Mouse (Mus musculus) embryonic facial prominence, embryonic 12.5 days (tissue): ENCODE measurements around the gene Galnt7. TPM values are rescaled to one million over a fixed set of nuclear protein-coding genes. Genes with fewer than 3 reads are reported as not detected.

Source experiments
- ATAC-seq: fragments of 200-750 bp; cut with Nextera tagmentation; 2 replicates; pipeline ENCODE4 v1.8.0; 2017; ENCODE audit not compliant: insufficient number of reproducible peaks, insufficient read depth, low FRiP score, low TSS enrichment
- H3K27ac ChIP-seq: fragments of 300-500 bp; sonication (generic); 2 replicates; pipeline ENCODE4 v1.5.1; 2016; ENCODE audit warnings: mild to moderate bottlenecking
- H3K27me3 ChIP-seq: fragments of 300-500 bp; sonication (generic); 2 replicates; pipeline ENCODE4 v1.6.1; 2016; ENCODE audit warnings: mild to moderate bottlenecking, moderate library complexity
- H3K36me3 ChIP-seq: fragments of 300-500 bp; sonication (generic); 2 replicates; pipeline ENCODE4 v1.6.1; 2016; ENCODE audit warnings: mild to moderate bottlenecking
- H3K4me1 ChIP-seq: fragments of 300-500 bp; sonication (generic); 2 replicates; pipeline ENCODE4 v1.6.1; 2016
- H3K4me2 ChIP-seq: fragments of 300-500 bp; sonication (generic); replicated peaks from 2 replicates; pipeline ENCODE4 v1.6.1; 2016; ENCODE audit warnings: mild to moderate bottlenecking, moderate library complexity
- H3K4me3 ChIP-seq: fragments of 300-500 bp; sonication (generic); 2 replicates; pipeline ENCODE4 v1.5.1; 2016; ENCODE audit warnings: mild to moderate bottlenecking
- H3K9ac ChIP-seq: fragments of 300-500 bp; sonication (generic); 2 replicates; pipeline ENCODE4 v1.6.1; 2016; ENCODE audit warnings: mild to moderate bottlenecking, moderate library complexity
- H3K9me3 ChIP-seq: fragments of 300-500 bp; sonication (generic); 2 replicates; pipeline ENCODE4 v1.6.1; 2016; ENCODE audit warnings: mild to moderate bottlenecking, moderate library complexity
- WGBS: fragments of 180-500 bp; shearing (Covaris S2); methylation state at CpG from one replicate; pipeline ENCODE4 v1.1.7; 2016; 5-methylcytosine and 5-hydroxymethylcytosine counted together
- polyA plus RNA-seq: library from polyadenylated mRNA; unstranded; fragments of >200 nt; fragmentation: Nextera tagmentation; extraction: Ambion mirVana; gene quantifications from 2 replicates; pipeline ENCODE4 v1.2.1, GENCODE M21; 2016

Galnt7 gene
- polyA plus RNA-seq: 13.8 and 17.8 TPM in 2 replicates

DNA sequence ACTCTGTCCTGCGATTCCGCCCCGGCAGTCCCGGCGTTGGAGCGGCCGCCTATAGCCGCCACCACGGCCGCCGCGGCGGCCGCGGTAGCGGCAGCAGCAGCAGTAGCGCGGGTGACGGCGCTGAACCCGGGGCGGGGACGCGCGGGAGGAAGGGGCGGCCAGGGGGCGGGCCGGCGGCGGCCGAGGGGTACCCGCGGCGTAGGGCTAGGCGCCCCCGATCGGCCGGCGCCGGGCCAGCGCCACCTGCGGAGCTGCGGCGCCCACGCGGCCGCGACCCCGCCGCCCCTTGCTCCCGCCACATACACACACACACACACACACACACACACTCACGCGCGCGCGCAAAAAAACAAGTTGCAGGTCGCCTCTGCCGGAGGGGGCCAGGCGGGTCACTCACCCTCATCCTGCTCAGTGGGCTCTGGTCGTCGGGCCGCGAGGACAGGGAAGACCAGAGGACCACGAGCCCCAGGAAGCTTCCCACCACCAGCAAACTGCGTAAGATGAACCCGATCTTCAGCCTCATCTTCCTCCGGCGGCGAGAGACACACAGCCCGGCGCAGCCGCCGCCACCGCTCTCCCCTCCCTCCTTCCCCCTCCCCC is at the start of gene Galnt7:
TSS of gene Galnt7 (minus strand) at position 577 of the 600 bp plus-strand sequence.
- no peaks in the 10 kb centered on the region for H3K36me3 ChIP-seq
- H3K4me1 ChIP-seq: peaks cover 14% of the 10 kb centered on the region; the same call in 1 of the 2 replicates
- H3K9me3 ChIP-seq: no peaks in the 10 kb centered on the region
- peak within 1 kb of the TSS; percentile 87 for H3K4me3 ChIP-seq
- H3K27ac ChIP-seq: peak within 1 kb of the TSS; percentile 97
- no peaks in the 10 kb centered on the region for H3K27me3 ChIP-seq
- peak; percentile 82 for ATAC-seq
- H3K9ac ChIP-seq: peak within 1 kb of the TSS; percentile 90
- WGBS: 1% methylated on average over 66 of the region's 74 CpGs
- H3K4me2 ChIP-seq: peak within 1 kb of the TSS; percentile 68

DNA sequence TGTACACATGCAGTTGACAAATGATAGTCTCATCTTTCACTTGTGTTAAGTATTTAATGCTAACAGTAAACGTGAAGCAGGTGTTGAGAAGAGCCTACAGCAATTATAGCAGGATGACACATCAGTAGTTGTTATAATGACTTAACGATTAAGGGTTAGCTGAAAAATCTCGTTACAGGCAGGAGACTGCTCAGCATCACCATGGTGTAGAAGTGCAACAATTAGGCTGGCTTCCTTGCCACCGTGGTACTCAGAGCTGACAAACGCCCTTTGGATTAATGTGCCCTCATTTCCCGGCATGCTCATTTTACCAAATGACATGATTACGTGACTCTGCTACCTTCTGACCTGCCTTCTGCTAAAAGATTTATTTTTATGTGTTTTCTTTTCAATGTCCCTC is 35.8 kb upstream of the Galnt7 start:
- Histone ChIP-seq H3K27me3 (no peaks in the 10 kb centered on the region), H3K9me3 (no peaks in the 10 kb centered on the region), H3K4me3 (no peak overlapping the region), H3K4me1 (no peaks in the 10 kb centered on the region), H3K4me2 (no peak overlapping the region), H3K27ac (no peak overlapping the region), H3K36me3 (no peaks in the 10 kb centered on the region), H3K9ac (no peak overlapping the region)
- WGBS: 44% methylated on average over 7 of the region's 7 CpGs
- ATAC-seq: no peak

DNA sequence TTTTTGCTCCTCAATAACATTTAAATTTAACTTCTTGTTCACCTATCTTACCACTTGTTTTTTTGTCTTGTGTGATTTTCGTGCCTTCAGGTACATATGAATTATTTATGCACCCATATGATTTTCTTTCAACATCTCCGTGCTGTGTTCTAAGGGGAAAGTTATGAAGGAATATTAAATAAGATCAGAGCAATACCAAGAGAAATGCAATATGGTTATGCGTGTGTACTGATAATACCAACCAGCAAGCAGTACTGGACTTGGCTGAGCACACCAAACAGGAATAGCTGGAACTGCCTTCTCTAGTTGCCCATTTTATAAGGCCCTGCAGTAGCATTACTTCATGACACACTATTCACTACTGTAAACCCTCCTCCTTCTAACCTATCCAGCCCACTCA is 33.0 kb upstream of the Galnt7 start:
- no peaks in the 10 kb centered on the region for H3K27me3 ChIP-seq
- H3K36me3 ChIP-seq: no peaks in the 10 kb centered on the region
- no peaks in the 10 kb centered on the region for H3K9me3 ChIP-seq
- H3K4me1 ChIP-seq: no peaks in the 10 kb centered on the region
- ATAC-seq: no peak
- no peak overlapping the region for H3K9ac ChIP-seq
- 84% methylated on average over 3 of the region's 3 CpGs for WGBS
- no peak overlapping the region for H3K27ac ChIP-seq
- H3K4me2 ChIP-seq: no peak overlapping the region
- no peak overlapping the region for H3K4me3 ChIP-seq

GRCm38 (mm10) chr8:57680044-57680443 is 27.2 kb upstream of the Galnt7 start:
- no peaks in the 10 kb centered on the region for H3K27me3 ChIP-seq
- no peak overlapping the region for H3K27ac ChIP-seq
- no peak for ATAC-seq
- H3K4me2 ChIP-seq: no peak overlapping the region
- H3K9ac ChIP-seq: no peak overlapping the region
- no peaks in the 10 kb centered on the region for H3K4me1 ChIP-seq
- H3K9me3 ChIP-seq: no peaks in the 10 kb centered on the region
- no peak overlapping the region for H3K4me3 ChIP-seq
- 85% methylated on average over 5 of the region's 5 CpGs for WGBS
- H3K36me3 ChIP-seq: no peaks in the 10 kb centered on the region

- Histone ChIP-seq H3K4me3 (no peak overlapping the region), H3K4me1 (no peaks in the 10 kb centered on the region), H3K27me3 (no peaks in the 10 kb centered on the region), H3K9ac (no peak overlapping the region), H3K9me3 (no peaks in the 10 kb centered on the region), H3K4me2 (no peak overlapping the region), H3K27ac (no peak overlapping the region), H3K36me3 (no peaks in the 10 kb centered on the region)
- ATAC-seq: no peak
- 78% methylated on average over 2 of the region's 2 CpGs for WGBS
These were observed 11.3 kb upstream of the Galnt7 start for GRCm38 (mm10) chr8:57664121-57664520.

- Histone ChIP-seq H3K4me1 (no peaks in the 10 kb centered on the region), H3K9ac (no peak overlapping the region), H3K9me3 (no peaks in the 10 kb centered on the region), H3K4me2 (no peak overlapping the region), H3K36me3 (no peaks in the 10 kb centered on the region), H3K27me3 (no peaks in the 10 kb centered on the region), H3K4me3 (no peak overlapping the region), H3K27ac (no peak overlapping the region)
- ATAC-seq: no peak
- WGBS: 83% methylated on average over 2 of the region's 2 CpGs
These were observed 7.2 kb upstream of the Galnt7 start for GRCm38 (mm10) chr8:57660019-57660418.

GRCm38 (mm10) chr8:57656446-57656845 is 3.6 kb upstream of the Galnt7 start:
- Histone ChIP-seq H3K36me3 (no peaks in the 10 kb centered on the region), H3K27me3 (no peaks in the 10 kb centered on the region), H3K4me3 (no peak overlapping the region), H3K27ac (no peak overlapping the region), H3K4me2 (no peak overlapping the region), H3K9me3 (no peaks in the 10 kb centered on the region), H3K4me1 (peaks cover 7% of the 10 kb centered on the region; the same call in 1 of the 2 replicates), H3K9ac (no peak overlapping the region)
- WGBS: 52% methylated on average over 6 of the region's 6 CpGs
- ATAC-seq: no peak

DNA sequence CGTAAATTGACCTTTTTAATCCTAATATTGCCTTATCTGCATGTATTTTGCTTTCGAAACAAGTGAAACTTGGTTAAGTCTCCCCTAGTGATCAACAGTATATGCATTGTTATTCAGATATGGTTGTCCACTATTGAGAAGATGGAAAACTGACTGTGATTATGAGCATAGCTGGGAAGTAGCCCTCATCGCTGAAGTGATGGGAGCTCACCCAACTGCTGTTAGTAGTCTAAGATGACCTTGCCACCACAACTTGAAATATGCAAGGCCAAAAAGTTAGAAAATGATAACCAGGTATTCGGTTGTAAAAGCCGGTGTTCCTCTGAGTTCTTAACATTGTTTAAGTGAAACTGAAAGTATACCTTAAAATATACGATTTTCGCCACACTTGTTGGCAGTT is 1.3 kb upstream of the Galnt7 start:
- Histone ChIP-seq H3K36me3 (no peaks in the 10 kb centered on the region), H3K27me3 (no peaks in the 10 kb centered on the region), H3K4me3 (no peak overlapping the region), H3K27ac (no peak overlapping the region), H3K9me3 (no peaks in the 10 kb centered on the region), H3K4me2 (peak overlapping the region; percentile 68; the same call in 1 of the 2 replicates), H3K9ac (no peak overlapping the region), H3K4me1 (peaks cover 10% of the 10 kb centered on the region; the same call in 1 of the 2 replicates)
- no peak for ATAC-seq
- 86% methylated on average over 7 of the region's 7 CpGs for WGBS

DNA sequence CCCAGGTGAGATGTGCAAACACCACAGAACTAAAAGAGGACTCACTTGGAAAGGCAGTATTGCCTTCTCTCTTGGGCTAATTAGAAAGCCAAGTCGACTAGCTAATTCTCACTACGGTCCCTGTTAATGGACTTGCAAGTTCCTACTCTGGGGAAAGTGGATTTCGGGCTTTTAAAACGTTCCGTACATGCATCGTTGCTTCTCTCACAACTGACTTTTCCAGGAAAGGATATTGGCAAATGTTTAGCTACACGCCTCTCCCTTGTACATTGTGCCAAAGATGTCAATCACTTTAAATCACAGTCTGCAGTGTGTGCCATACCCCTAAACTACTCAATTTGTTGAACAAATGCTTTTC is 915 bp upstream of the Galnt7 start:
- Histone ChIP-seq H3K4me3 (peak overlapping the region; percentile 87; the same call in 1 of the 2 replicates), H3K36me3 (no peaks in the 10 kb centered on the region), H3K27me3 (no peaks in the 10 kb centered on the region), H3K4me1 (peaks cover 10% of the 10 kb centered on the region; the same call in 1 of the 2 replicates), H3K27ac (peak overlapping the region; percentile 97; the same call in 1 of the 2 replicates), H3K4me2 (peak overlapping the region; percentile 68), H3K9ac (no peak overlapping the region), H3K9me3 (no peaks in the 10 kb centered on the region)
- WGBS: 20% methylated on average over 7 of the region's 7 CpGs
- no peak for ATAC-seq

- Histone ChIP-seq H3K27ac (peak overlapping the region; percentile 97), H3K4me2 (peak overlapping the region; percentile 68), H3K4me3 (peak overlapping the region; percentile 87), H3K4me1 (peaks cover 10% of the 10 kb centered on the region; the same call in 1 of the 2 replicates), H3K27me3 (no peaks in the 10 kb centered on the region), H3K9me3 (no peaks in the 10 kb centered on the region), H3K9ac (peak overlapping the region; percentile 90), H3K36me3 (no peaks in the 10 kb centered on the region)
- ATAC-seq: peak; percentile 88
- WGBS: 2% methylated on average over 24 of the region's 38 CpGs
These were observed 380 bp upstream of the Galnt7 start for GRCm38 (mm10) chr8:57653056-57653767.

- ATAC-seq: peak; percentile 81
- Histone ChIP-seq H3K27ac (peak overlapping the region; percentile 97), H3K36me3 (no peaks in the 10 kb centered on the region), H3K9ac (peak overlapping the region; percentile 90), H3K4me1 (peaks cover 19% of the 10 kb centered on the region; the same call in 1 of the 2 replicates), H3K9me3 (no peaks in the 10 kb centered on the region), H3K27me3 (no peaks in the 10 kb centered on the region), H3K4me2 (peak overlapping the region; percentile 68), H3K4me3 (peak overlapping the region; percentile 87)
- under 1% methylated on average over 81 of the region's 91 CpGs for WGBS
These were observed 960 bp downstream of the Galnt7 start for GRCm38 (mm10) chr8:57651689-57652455.
